Mouse (Mus musculus): ENCODE results near the gene Slc9a9.

GRCm38 (mm10) chr9:95073691-95074090, 404.0 kb downstream of the Slc9a9 start:
- TF ChIP-seq CTCF (IDR thresholded peaks at IDR 0.05; ENCODE audit: low read depth) (no peak), EP300 (IDR thresholded peaks at IDR 0.05; ENCODE audit: low read depth) (no peak)
